Mouse (Mus musculus) cerebral cortex, adult 2 months (tissue): ENCODE data around the gene Gm7168.

Experiments used
- WGBS: fragments of 180-500 bp; shearing (Covaris S2); methylation state at CpG from one replicate; pipeline ENCODE4 v1.1.7; 2018; 5-methylcytosine and 5-hydroxymethylcytosine counted together

Gm7168 gene

GRCm38 (mm10) chr17:13993425-13993824 is 45.3 kb downstream of the Gm7168 start:
- 54% methylated on average over 2 of the region's 2 CpGs for WGBS
